Mouse (Mus musculus): Measurements from ENCODE around the gene Rfk.

The Rfk gene

GRCm38 (mm10) chr19:17393841-17394591 is at the start of gene Rfk:
Rfk (plus strand) TSS chr19:17394043.
- DNase-seq (ENCODE audit: low read depth, low spot score), result peak; percentile 88

DNA sequence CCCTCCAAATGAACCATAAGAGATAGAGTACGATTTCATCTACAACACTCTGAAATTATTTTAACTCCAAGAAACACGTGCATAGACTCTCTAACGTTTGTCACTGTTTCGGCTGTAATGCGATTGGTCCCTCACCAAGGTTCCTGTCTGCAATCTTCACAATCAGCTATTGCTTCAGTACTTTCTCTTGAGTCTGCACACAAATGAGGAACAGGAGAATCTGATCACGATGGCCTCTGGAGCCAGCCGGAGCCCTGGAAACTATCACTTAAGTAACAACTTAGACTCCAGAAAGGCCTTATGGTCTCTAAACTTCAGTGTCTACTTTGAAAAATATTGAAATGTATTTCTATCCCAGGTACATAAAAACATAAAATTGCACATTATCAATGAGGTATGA is 49.0 kb upstream of the Rfk start:
- DNase-seq (ENCODE audit: low read depth, low spot score), result no peak

DNA sequence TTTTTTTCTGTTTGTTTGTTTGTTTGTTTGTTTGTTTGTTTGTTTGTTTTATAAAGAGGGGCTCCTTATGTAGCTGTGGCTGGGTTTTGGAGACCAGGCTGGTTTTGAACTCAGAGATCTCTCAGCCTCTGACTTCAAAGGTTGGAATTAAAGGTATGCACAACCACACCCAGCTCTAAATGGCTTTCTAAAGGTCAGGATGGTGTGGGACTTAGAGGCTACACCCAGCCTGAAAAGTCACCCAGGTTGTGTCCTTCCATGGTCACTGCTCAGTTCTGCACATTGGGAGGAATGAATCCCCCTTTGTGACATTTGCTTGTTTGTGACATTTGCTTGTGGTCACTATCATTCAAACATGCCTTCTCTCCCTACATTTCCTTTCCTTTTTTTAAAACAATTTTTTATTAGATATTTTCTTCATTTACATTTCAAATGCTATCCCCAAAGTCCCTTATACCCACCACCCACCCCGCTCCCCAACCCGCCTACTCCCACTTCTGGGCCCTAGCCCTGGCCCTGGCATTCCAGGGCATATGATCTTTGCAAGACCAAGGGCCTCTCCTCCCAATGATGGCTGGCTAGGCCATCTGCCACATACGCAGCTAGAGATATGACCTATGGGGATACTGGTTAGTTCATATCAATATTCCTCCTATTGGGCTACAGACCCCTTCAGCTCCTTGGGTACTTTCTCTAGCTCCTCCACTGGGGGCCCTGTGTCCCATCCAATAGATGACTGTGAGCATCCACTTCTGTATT is 46.9 kb upstream of the Rfk start:
- peak; percentile 29 for DNase-seq (ENCODE audit: low read depth, low spot score)

DNA sequence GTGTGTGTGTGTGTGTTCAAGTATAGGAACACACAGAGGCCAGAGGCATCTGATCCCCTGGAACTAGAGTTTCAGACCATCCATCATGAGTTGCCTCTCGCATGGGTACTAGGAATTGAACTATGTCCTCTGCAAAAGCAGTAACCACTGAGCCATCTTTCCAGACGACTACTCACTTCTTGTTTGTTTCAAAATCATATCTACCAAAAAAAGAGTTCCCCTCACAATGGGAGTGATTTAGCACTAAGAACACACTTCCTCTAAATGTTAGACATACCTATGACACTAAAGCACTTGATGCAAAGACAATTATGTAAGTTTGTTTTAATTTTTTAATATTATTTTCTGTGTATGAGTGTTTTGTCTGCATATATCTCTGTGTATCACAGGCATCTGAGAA is 46.0 kb upstream of the Rfk start:
- DNase-seq (ENCODE audit: low read depth, low spot score), result no peak

DNA sequence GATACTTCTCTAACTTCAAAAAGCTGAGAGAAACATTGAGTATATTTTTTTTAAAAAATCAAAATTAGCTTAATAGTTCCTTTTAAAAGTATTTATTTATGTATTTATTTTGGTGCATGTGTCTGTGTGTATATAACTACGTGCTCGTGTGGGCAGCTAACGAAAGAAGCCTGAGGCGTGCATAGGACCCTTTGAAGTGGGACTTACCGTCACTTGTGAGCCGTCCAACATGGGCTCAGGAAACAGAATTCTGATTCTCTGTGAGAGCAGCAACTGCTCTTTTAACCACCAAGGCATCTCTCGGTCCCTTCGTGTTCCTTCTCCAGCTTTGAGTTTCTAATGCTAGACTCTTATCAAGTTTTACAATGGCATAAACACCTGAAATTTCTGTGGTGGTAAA is 40.1 kb upstream of the Rfk start:
- no peak for DNase-seq (ENCODE audit: low read depth, low spot score)

GRCm38 (mm10) chr19:17354362-17354761 is 39.5 kb upstream of the Rfk start:
- DNase-seq (ENCODE audit: low read depth, low spot score), result no peak

DNA sequence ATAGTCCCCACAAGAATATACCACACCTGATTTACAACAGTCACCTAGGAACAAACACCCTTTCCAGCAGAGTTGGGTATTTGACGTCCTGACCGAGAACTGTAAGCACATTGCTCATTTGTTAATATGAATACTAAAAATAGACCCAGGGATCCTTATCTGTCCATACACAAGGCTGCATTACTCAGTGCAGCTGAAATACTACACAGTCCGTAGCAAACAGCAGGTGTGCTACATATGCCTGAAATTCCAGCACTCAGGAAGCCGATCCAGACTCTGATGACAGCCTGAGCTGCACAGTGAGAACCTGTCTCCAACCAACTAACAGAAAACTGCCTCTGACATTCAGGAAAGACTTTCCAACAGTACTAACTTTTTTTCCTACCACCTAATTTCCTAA is 39.0 kb upstream of the Rfk start:
- no peak for DNase-seq (ENCODE audit: low read depth, low spot score)

DNA sequence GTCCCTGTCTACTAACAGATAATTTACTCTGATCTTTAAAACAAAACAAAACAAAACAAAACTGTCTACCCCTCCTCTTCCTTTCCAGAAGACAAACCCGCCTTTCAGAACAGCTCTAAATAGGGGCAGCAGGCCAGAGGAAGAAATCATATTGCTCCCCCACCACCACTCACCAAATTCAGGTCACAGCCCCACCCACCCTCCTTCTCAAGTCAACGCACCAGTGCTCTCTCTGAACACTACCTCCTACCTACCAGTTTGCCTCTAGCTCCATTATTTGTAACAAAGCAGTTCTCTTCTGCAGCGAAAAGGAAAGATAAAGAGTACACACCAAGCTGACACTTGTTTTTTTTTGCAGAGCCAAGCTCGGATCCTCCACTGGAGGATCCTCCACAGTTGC is 38.5 kb upstream of the Rfk start:
- DNase-seq (ENCODE audit: low read depth, low spot score), result no peak

- DNase-seq (ENCODE audit: low read depth, low spot score), result peak; percentile 84
These were observed 37.6 kb upstream of the Rfk start for GRCm38 (mm10) chr19:17355950-17356867.

- DNase-seq (ENCODE audit: low read depth, low spot score), result no peak
These were observed 36.9 kb upstream of the Rfk start for GRCm38 (mm10) chr19:17356932-17357331.

DNA sequence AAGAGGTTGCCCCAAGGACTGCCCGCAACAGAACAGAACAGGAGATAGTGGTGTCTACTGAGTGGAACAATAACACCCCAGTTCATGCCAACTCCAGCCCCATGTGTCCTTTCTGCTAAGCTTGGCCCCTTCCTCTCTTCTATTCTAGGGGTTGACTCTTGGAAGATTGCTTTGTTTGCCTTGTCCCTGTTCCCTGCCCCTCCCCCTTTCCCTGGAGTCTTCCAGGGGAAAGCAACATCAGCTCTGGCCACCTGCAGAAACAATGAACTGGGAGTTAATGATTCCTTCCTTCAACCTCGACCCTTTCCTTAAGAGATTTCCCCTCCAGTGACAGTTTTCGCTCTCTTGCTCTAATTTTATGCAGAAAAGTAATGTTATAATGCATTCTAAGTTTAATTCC is 36.5 kb upstream of the Rfk start:
- DNase-seq (ENCODE audit: low read depth, low spot score), result no peak

GRCm38 (mm10) chr19:17359315-17359890 is 34.4 kb upstream of the Rfk start:
- no peak for DNase-seq (ENCODE audit: low read depth, low spot score)

DNA sequence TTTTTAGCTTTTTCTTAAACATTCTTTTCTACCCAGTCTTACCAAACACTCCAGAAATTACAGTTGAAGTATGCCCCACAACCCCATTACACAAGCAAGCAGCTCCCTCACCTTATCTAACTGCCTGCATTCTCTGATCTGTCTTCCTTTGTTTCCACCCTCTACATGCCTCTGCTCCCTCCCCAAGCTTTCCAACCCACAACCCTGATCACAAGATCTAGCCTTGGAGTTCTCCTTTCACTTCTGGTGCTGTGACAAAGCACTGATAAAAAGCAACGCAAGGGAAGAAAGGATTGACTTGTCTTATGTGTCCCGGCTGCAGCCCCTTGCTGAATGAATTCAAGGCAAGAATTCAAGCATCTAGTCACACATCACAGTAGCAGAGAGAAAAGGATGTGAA is 32.7 kb upstream of the Rfk start:
- DNase-seq (ENCODE audit: low read depth, low spot score), result no peak

GRCm38 (mm10) chr19:17364741-17365140 is 29.1 kb upstream of the Rfk start:
- DNase-seq (ENCODE audit: low read depth, low spot score), result peak; percentile 52

DNA sequence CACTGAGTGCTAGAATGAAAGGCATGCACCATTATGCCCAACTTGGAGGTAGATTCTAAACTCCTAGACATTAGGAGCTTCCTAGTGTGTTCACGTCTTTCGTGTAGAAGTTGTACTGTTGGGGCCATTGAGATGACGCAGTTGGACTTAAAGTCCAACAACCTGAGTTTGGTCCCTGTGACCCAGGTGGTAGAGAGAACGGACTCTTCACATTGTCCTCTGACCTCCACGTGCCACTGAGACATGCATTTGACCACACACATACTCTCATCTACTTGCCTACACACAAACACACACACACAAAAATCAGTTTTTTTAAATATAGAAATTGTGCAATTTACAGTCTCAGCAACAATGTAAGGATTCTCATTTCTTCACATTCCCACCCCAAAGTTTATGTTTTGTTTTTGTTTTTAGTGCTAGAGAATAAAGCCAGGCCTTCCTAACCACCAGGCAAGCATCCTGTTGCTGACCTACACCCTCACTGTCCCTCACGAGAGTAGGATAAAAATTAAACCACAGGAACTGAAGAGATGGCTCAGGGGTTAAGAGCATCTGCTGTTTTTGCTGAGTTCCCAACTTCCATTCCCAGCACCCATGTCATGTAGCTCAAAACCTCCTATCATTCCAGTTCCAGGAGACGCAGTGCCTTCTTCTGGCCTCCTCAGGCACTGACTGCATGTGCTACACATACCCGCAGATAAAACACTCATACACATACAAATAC is 27.3 kb upstream of the Rfk start:
- DNase-seq (ENCODE audit: low read depth, low spot score), result no peak

- no peak for DNase-seq (ENCODE audit: low read depth, low spot score)
These were observed 25.3 kb upstream of the Rfk start for GRCm38 (mm10) chr19:17368557-17368956.

GRCm38 (mm10) chr19:17369581-17369980 is 24.3 kb upstream of the Rfk start:
- DNase-seq (ENCODE audit: low read depth, low spot score), result peak; percentile 13

GRCm38 (mm10) chr19:17372701-17373100 is 21.1 kb upstream of the Rfk start, which contains the start of gene Gcnt1:
Gcnt1 (minus strand) TSS chr19:17372844.
- no peak for DNase-seq (ENCODE audit: low read depth, low spot score)

- no peak for DNase-seq (ENCODE audit: low read depth, low spot score)
These were observed 15.0 kb upstream of the Rfk start for GRCm38 (mm10) chr19:17378845-17379244.

DNA sequence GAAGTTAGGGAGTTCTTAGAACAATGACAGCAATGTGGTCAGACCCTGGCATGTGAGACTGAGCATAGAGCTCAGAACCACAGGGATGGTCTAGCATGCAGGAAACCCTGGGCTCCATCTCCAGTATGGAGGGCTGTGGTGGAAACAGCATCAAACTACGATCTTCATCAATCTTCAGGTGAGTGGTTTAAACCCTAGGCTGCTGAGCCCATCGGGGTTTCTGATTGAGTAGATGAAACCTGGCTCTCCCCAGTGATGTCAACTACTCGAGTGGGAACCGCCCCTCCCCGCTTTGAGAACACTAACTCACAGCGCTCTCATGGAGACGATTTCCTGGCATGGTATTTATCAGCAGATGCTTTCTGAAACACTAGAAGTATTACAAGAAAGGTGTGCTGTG is 13.3 kb upstream of the Rfk start:
- DNase-seq (ENCODE audit: low read depth, low spot score), result no peak

GRCm38 (mm10) chr19:17382807-17383397 is 10.9 kb upstream of the Rfk start:
- DNase-seq (ENCODE audit: low read depth, low spot score), result no peak
